Mouse (Mus musculus): Measurements from ENCODE around the gene Fads3. TPM values are rescaled to one million over a fixed set of nuclear protein-coding genes. Genes with fewer than 3 reads are reported as not detected.

Fads3 gene
- total RNA-seq (2023): not detected

GRCm38 (mm10) chr19:10041388-10042148, at the start of gene Fads3:
Fads3 (plus strand) TSS chr19:10041569.

GRCm38 (mm10) chr19:10001206-10001969, 40.0 kb upstream of the Fads3 start, which contains the start of the genes Best1 and Rab3il1:
Best1 (minus strand) TSS chr19:10001633.
Rab3il1 (plus strand) TSS chr19:10001669.

GRCm38 (mm10) chr19:10101341-10102053, 60.1 kb downstream of the Fads3 start, which contains the start of gene Fads2:
Fads2 (minus strand) TSS chr19:10101746.

Other genes with a start within 250 kb of the Fads3 start
- not detected for gene Scgb2a2, start 194.0 kb upstream of the Fads3 start, total RNA-seq (2023)
- gene Incenp, start 142.0 kb upstream of the Fads3 start, total RNA-seq (2023): 45.3 TPM
- gene Fth1, start 61.0 kb upstream of the Fads3 start, total RNA-seq (2023): 929 TPM
- gene Best1, start 39.9 kb upstream of the Fads3 start, total RNA-seq (2023): not detected
- 0.83 TPM for gene Rab3il1, start 39.9 kb upstream of the Fads3 start, total RNA-seq (2023)
- 0.37 TPM for gene Fads2, start 60.2 kb downstream of the Fads3 start, total RNA-seq (2023)
- gene Fads1, start 141.3 kb downstream of the Fads3 start, total RNA-seq (2023): 13.4 TPM
- 95.8 TPM for gene Tmem258, start 162.4 kb downstream of the Fads3 start, total RNA-seq (2023)
- 16.7 TPM for gene Fen1, start 162.6 kb downstream of the Fads3 start, total RNA-seq (2023)
- not detected for gene Myrf, start 199.2 kb downstream of the Fads3 start, total RNA-seq (2023)